Comparison of ENCODE assay signal across 10 mouse cellular contexts in genomic region chr10:81484441-81485059, GRCm38 (mm10). TPM values are rescaled to one million over a fixed set of nuclear protein-coding genes. Genes with fewer than 3 reads are reported as not detected.
DNase-seq lines count a peak whose midpoint lies in the region; ATAC-seq and TF ChIP-seq lines count a peak whose summit lies in the region.
"Had no signal": no experiment of that assay in that cellular context is flagged by ENCODE, and none has a peak within 500 bp of the region (broad histone marks: within the 10 kb centered on the region; RNA-seq: fewer than 3 reads in every experiment).

No protein-coding gene starts in this region.

- H3K27me3 ChIP-seq in neural tube, embryonic 11.5 days (ENCODE audit: control insufficient read depth, insufficient read depth, low read length), result peaks cover 13% of the 10 kb centered on the region
- no peaks in the 10 kb centered on the region for H3K27me3 ChIP-seq in forebrain, embryonic 15.5 days

- H3K36me3 ChIP-seq in neural tube, embryonic 11.5 days (ENCODE audit: control insufficient read depth, insufficient read depth, low read length), result peaks cover 13% of the 10 kb centered on the region
- H3K36me3 ChIP-seq in forebrain, embryonic 15.5 days, result peaks cover 31% of the 10 kb centered on the region

- no peak overlapping the region for H3K4me3 ChIP-seq in neural tube, embryonic 11.5 days (ENCODE audit: low read depth, low read length)
- H3K4me3 ChIP-seq in forebrain, embryonic 15.5 days, result no peak overlapping the region
- H3K4me3 ChIP-seq in olfactory bulb, adult 2 months (ENCODE audit: insufficient read depth, low read depth, low read length), result no peak overlapping the region
- H3K4me3 ChIP-seq: limb, embryonic 12.5 days had no signal

- TF ChIP-seq POLR2A in olfactory bulb, adult 2 months (IDR thresholded peaks at IDR 0.05; ENCODE audit: insufficient read depth, low read depth, low read length), result no peak

- 0 out of 2 replicates have a peak, but pooled peaks cover 2% of the 10 kb centered on the region for H3K4me1 ChIP-seq in neural tube, embryonic 11.5 days (ENCODE audit: control insufficient read depth, insufficient read depth, low read length)
- peaks cover 28% of the 10 kb centered on the region for H3K4me1 ChIP-seq in forebrain, embryonic 15.5 days
- peaks cover 30% of the 10 kb centered on the region for H3K4me1 ChIP-seq in olfactory bulb, adult 2 months (ENCODE audit: control insufficient read depth, insufficient read depth, low read length)

- peak; percentile 32 for DNase-seq in neural tube, embryonic 11.5 days (ENCODE audit: low spot score)
- no peak for DNase-seq in neural tube, embryonic 10.5 days (ENCODE audit: extremely low spot score, low spot score)
- DNase-seq in mesoderm, embryonic 11.5 days (ENCODE audit: low read depth, low spot score), result peak; percentile 39
- no peak for DNase-seq in cerebellum, postnatal 4 days (ENCODE audit: low spot score in 2 of 2)
- no peak for DNase-seq in cerebellum, adult 18-20 months
- DNase-seq: kidney, adult 11 months had no signal

- H3K4me2 ChIP-seq in neural tube, embryonic 11.5 days (ENCODE audit: low read depth), result no peak overlapping the region
- no peak overlapping the region for H3K4me2 ChIP-seq in forebrain, embryonic 15.5 days (replicated peaks)
- H3K4me2 ChIP-seq: limb, embryonic 12.5 days had no signal

- no peak overlapping the region for H3K9ac ChIP-seq in neural tube, embryonic 11.5 days (ENCODE audit: low read length)
- H3K9ac ChIP-seq in forebrain, embryonic 15.5 days (replicated peaks), result no peak overlapping the region
- H3K9ac ChIP-seq: limb, embryonic 12.5 days; liver, postnatal 0 days had no signal

- H3K9me3 ChIP-seq in neural tube, embryonic 11.5 days (ENCODE audit: control insufficient read depth, low read length), result no peaks in the 10 kb centered on the region
- H3K9me3 ChIP-seq in forebrain, embryonic 15.5 days, result no peaks in the 10 kb centered on the region
- H3K9me3 ChIP-seq: limb, embryonic 12.5 days had no signal

- WGBS in neural tube, embryonic 11.5 days, result 52% methylated on average over 6 of the region's 6 CpGs
- 55% methylated on average over 6 of the region's 6 CpGs for WGBS in forebrain, embryonic 15.5 days
- 29% methylated on average over 6 of the region's 6 CpGs for WGBS in olfactory bulb, adult 2 months

- peak overlapping the region; percentile 15; the same call in 1 of the 2 replicates for H3K27ac ChIP-seq in neural tube, embryonic 11.5 days (ENCODE audit: low read depth, low read length)
- peak overlapping the region; percentile 56 for H3K27ac ChIP-seq in forebrain, embryonic 15.5 days (replicated peaks)
- peak overlapping the region; percentile 90 for H3K27ac ChIP-seq in olfactory bulb, adult 2 months (ENCODE audit: insufficient read depth, low read depth, low read length)
- H3K27ac ChIP-seq: limb, embryonic 12.5 days had no signal

- no peak for TF ChIP-seq CTCF in olfactory bulb, adult 2 months (IDR thresholded peaks at IDR 0.05; ENCODE audit: insufficient read depth, low read depth, low read length)

- no peak for ATAC-seq in neural tube, embryonic 11.5 days (ENCODE audit: insufficient read depth, low FRiP score, low TSS enrichment)
- no peak for ATAC-seq in forebrain, embryonic 15.5 days (replicated peaks)

RNA-seq across cellular contexts. Expression of gene Celf5, which starts 2.0 kb away (rescaled TPM):
- 10.6 and 11.1 TPM in 2 replicates for polyA plus RNA-seq in neural tube, embryonic 11.5 days (2014; fragmentation: Nextera tagmentation; extraction: Ambion mirVana)
- polyA plus RNA-seq in forebrain, embryonic 15.5 days (2015; fragmentation: Nextera tagmentation; extraction: Ambion mirVana), result 76.1 and 78.5 TPM in 2 replicates
- not detected in 2 replicates for polyA plus RNA-seq in olfactory bulb, adult 2 months (2012; ENCODE audit: insufficient read depth, insufficient read length, low replicate concordance, missing spikeins)
- polyA plus RNA-seq: liver, postnatal 0 days had no signal

RNA-seq across cellular contexts. Expression of gene Ncln, which starts 11.6 kb away (rescaled TPM):
- polyA plus RNA-seq in neural tube, embryonic 11.5 days (2014; fragmentation: Nextera tagmentation; extraction: Ambion mirVana), result 66.2 and 74.2 TPM in 2 replicates
- 60.3 and 65.0 TPM in 2 replicates for polyA plus RNA-seq in forebrain, embryonic 15.5 days (2015; fragmentation: Nextera tagmentation; extraction: Ambion mirVana)
- 181 TPM in 1 of 2 replicates, not detected in the other for polyA plus RNA-seq in olfactory bulb, adult 2 months (2012; ENCODE audit: insufficient read depth, insufficient read length, low replicate concordance, missing spikeins)

RNA-seq across cellular contexts. Expression of gene S1pr4, which starts 15.4 kb away (rescaled TPM):
- polyA plus RNA-seq in neural tube, embryonic 11.5 days (2014; fragmentation: Nextera tagmentation; extraction: Ambion mirVana), result 0.45 and 0.58 TPM in 2 replicates
- polyA plus RNA-seq in forebrain, embryonic 15.5 days (2015; fragmentation: Nextera tagmentation; extraction: Ambion mirVana), result 0.69 and 0.73 TPM in 2 replicates
- not detected in 2 replicates for polyA plus RNA-seq in olfactory bulb, adult 2 months (2012; ENCODE audit: insufficient read depth, insufficient read length, low replicate concordance, missing spikeins)

RNA-seq across cellular contexts. Expression of gene Nfic, which starts 29.1 kb away (rescaled TPM):
- 16.8 TPM in 2 replicates for polyA plus RNA-seq in neural tube, embryonic 11.5 days (2014; fragmentation: Nextera tagmentation; extraction: Ambion mirVana)
- 24.2 and 29.4 TPM in 2 replicates for polyA plus RNA-seq in forebrain, embryonic 15.5 days (2015; fragmentation: Nextera tagmentation; extraction: Ambion mirVana)
- polyA plus RNA-seq in olfactory bulb, adult 2 months (2012; ENCODE audit: insufficient read depth, insufficient read length, low replicate concordance, missing spikeins), result not detected in 2 replicates

RNA-seq across cellular contexts. Expression of gene Gna15, which starts 39.5 kb away (rescaled TPM):
- polyA plus RNA-seq in neural tube, embryonic 11.5 days (2014; fragmentation: Nextera tagmentation; extraction: Ambion mirVana), result 0.41 TPM in 2 replicates
- 0.57 and 0.84 TPM in 2 replicates for polyA plus RNA-seq in forebrain, embryonic 15.5 days (2015; fragmentation: Nextera tagmentation; extraction: Ambion mirVana)
- not detected in 2 replicates for polyA plus RNA-seq in olfactory bulb, adult 2 months (2012; ENCODE audit: insufficient read depth, insufficient read length, low replicate concordance, missing spikeins)

Comparison
In these comparisons a context has a peak if more than half of its experiments do, and no peak if none do; other contexts are left out.
1. DNase-seq: peak in neural tube, embryonic 11.5 days (single experiment) and mesoderm, embryonic 11.5 days (single experiment); none in neural tube, embryonic 10.5 days (single experiment), cerebellum, postnatal 4 days (0 of 2) and cerebellum, adult 18-20 months (0 of 2).
2. H3K27ac ChIP-seq: peak in every context shown above with its lines; median percentile 90 in olfactory bulb, adult 2 months; 56 in forebrain, embryonic 15.5 days; 15 in neural tube, embryonic 11.5 days.